Mouse (Mus musculus) ES-Bruce4 (cell line): ENCODE measurements around the gene Mroh2a.

Experiments
- CTCF ChIP-seq: IDR thresholded peaks from one replicate; pipeline ENCODE4 v1.8.1; 2011; ENCODE audit warnings: low read depth, low read length
- POLR2A ChIP-seq: IDR thresholded peaks from one replicate; pipeline ENCODE4 v1.8.1; 2011; ENCODE audit warnings: low read length; ENCODE audit not compliant: insufficient read depth

DNA sequence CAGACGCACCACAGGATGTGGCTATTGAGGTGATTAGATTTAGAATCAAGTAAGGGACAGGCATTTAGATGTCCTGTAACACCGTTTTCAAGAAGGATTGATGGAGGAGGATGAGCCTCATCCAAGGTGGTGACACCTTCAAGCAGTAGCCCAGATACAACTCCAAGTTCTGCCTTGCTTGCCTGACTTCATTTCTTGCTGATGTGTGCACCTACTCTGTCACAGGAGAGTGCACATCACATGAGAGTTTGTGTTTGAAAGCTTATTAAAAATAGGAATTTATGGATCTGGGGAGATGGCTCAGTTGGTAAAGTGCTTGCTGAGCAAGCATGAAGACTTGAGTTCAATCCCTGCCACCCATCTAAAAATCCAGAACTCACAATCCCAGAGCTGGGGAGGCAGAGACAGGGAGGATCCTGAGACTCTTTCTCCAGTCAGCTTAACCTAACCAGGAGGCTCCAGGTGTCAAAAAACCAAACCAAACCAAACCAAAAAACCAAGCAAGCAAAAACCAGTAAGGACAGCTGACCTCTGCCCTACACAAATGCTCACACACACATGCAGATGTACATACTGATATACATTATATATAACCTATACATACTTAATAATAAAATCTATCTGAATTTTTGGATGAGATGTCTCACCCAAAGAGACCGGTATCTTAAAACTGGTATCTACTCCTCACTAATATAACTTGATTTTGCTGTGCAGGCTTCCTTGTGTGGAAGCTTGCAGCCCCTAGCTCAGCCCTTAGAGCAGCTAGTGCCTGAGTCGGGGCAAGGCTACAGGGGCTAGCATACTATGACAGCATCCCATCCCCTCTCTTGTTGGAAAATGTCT lies 72.1 kb downstream of the Mroh2a start:
- TF ChIP-seq CTCF (no peak), POLR2A (no peak)
